Mouse (Mus musculus) liver, embryonic 14.5 days (tissue): ENCODE data around the gene Il6st. TPM values are rescaled to one million over a fixed set of nuclear protein-coding genes. Genes with fewer than 3 reads are reported as not detected.

Source experiments
- ATAC-seq: fragments of 200-750 bp; cut with Nextera tagmentation; 2 replicates; pipeline ENCODE4 v1.8.0; 2017; ENCODE audit warnings: moderate number of reproducible peaks, mild to moderate bottlenecking, moderate library complexity; ENCODE audit not compliant: insufficient read depth
- DNase-seq, 3 experiments: peaks; one replicate each; pipeline ENCODE4 v3.0.0-alpha.2; 2012 to 2013; ENCODE audit warnings: low read depth in 3 of 3, low spot score in 3 of 3
- H3K27ac ChIP-seq: fragments of 300-500 bp; sonication (generic); 2 replicates; pipeline ENCODE4 v1.5.1; 2014; ENCODE audit warnings: moderate library complexity, mild to moderate bottlenecking, control low read depth, inconsistent platforms
- H3K27me3 ChIP-seq: fragments of 300-500 bp; sonication (generic); 2 replicates; pipeline ENCODE4 v1.6.1; 2014; ENCODE audit warnings: mild to moderate bottlenecking, low read length, moderate library complexity; ENCODE audit not compliant: control insufficient read depth, insufficient read depth
- H3K36me3 ChIP-seq: fragments of 300-500 bp; sonication (generic); replicated peaks from 2 replicates; pipeline ENCODE4 v1.6.1; 2014; ENCODE audit warnings: low read depth; ENCODE audit not compliant: control insufficient read depth, insufficient read depth
- H3K4me1 ChIP-seq, 2 experiments: fragments of 200-500 bp in 1 of 2; fragments of 300-500 bp in 1 of 2; sonication (generic) in 1 of 2; replicated peaks; 2 replicates each; pipeline ENCODE4 v1.6.1; 2012 to 2014; ENCODE audit warnings: antibody characterized with exemption in 1 of 2, inconsistent platforms in 1 of 2, low read length in 1 of 2; ENCODE audit not compliant: control insufficient read depth in 2 of 2, insufficient read depth in 2 of 2
- H3K4me2 ChIP-seq: fragments of 300-500 bp; sonication (generic); 2 replicates; pipeline ENCODE4 v1.6.1; 2014; ENCODE audit warnings: low read depth, mild to moderate bottlenecking, control low read depth, moderate library complexity
- H3K4me3 ChIP-seq, 2 experiments: fragments of 200-500 bp in 1 of 2; fragments of 300-500 bp in 1 of 2; sonication (generic) in 1 of 2; 2 replicates each; pipeline ENCODE4 v1.5.1; 2012 to 2014; ENCODE audit warnings: low read depth in 2 of 2, low read length in 2 of 2, mild to moderate bottlenecking in 2 of 2, control low read depth in 1 of 2, inconsistent platforms in 1 of 2, moderate library complexity in 1 of 2; ENCODE audit not compliant: insufficient read depth in 1 of 2
- H3K9ac ChIP-seq: fragments of 300-500 bp; sonication (generic); replicated peaks from 2 replicates; pipeline ENCODE4 v1.6.1; 2014; ENCODE audit warnings: mild to moderate bottlenecking, control low read depth, moderate library complexity
- H3K9me3 ChIP-seq: fragments of 300-500 bp; sonication (generic); 2 replicates; pipeline ENCODE4 v1.6.1; 2016; ENCODE audit warnings: low read length, mixed read lengths; ENCODE audit not compliant: control insufficient read depth
- CTCF ChIP-seq: IDR thresholded peaks from 2 replicates; pipeline ENCODE4 v1.5.1; 2016; ENCODE audit warnings: antibody characterized with exemption, low read depth, control low read depth
- EP300 ChIP-seq: IDR thresholded peaks from 2 replicates; pipeline ENCODE4 v1.6.1; 2016; ENCODE audit warnings: antibody characterized with exemption, low read depth
- WGBS: fragments of 180-500 bp; shearing (Covaris S2); extraction: QIAGEN DNeasy Blood & Tissue Kit; methylation state at CpG from one replicate; pipeline ENCODE4 v1.1.7; 2014; ENCODE audit not compliant: insufficient replicate concordance; 5-methylcytosine and 5-hydroxymethylcytosine counted together
- polyA plus RNA-seq, 2 experiments: library from polyadenylated mRNA; depleted of rRNA in 1 of 2; stranded (reverse) in 1 of 2; unstranded in 1 of 2; fragments of >200 nt; fragmentation: Nextera tagmentation in 1 of 2; extraction: Ambion mirVana in 1 of 2; gene quantifications; 2 replicates each; pipeline versions ENCODE4 v1.2.1 to v1.2.3; 2012 to 2014

Gene Il6st
- polyA plus RNA-seq, 2 experiments = 2.4 to 3.7 TPM

GRCm38 (mm10) chr13:112442867-112443529 lies 20.9 kb upstream of the Il6st start:
- peaks cover 0 to 5% of the 10 kb centered on the region in 2 experiments; a peak in 2 of 4 replicates for H3K4me1 ChIP-seq
- H3K9me3 ChIP-seq = no peaks in the 10 kb centered on the region
- ATAC-seq (no peak), DNase-seq (no peak)
- no peak overlapping the region for H3K4me2 ChIP-seq
- TF ChIP-seq CTCF = no peak
- no peak for TF ChIP-seq EP300
- no peaks in the 10 kb centered on the region for H3K36me3 ChIP-seq
- H3K4me3 ChIP-seq = no peak overlapping the region
- no peaks in the 10 kb centered on the region for H3K27me3 ChIP-seq
- H3K27ac ChIP-seq = no peak overlapping the region
- 42% methylated on average over 7 of the region's 7 CpGs for WGBS
- H3K9ac ChIP-seq = no peak overlapping the region

DNA sequence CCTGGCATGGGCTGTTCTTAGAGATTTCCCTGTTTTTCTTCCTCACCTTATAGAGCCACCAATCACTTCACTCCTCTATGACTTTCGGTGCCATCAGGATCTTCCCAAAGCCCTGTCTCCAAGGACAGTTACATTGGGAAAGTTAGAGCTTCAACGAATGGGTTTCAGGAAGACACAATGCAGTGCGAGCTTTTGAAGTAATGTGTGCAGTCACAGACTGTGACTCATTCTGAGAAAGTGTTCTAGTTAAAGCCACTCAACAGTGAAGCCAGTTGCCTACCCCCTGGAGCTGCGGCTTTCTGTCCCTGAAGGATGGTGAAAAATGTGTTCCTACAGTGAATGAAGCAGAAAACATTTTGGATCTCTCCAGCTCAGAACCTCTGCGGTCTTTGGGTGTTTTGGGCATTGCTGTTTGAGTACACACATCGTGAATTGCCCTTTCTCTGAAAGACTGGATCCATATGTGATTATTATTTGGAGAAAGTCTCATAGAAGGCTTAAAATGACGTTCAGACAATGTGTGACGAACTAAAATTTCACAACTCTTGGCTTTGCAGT lies 16.7 kb upstream of the Il6st start:
- Histone ChIP-seq H3K4me1 (no peaks in the 10 kb centered on the region), H3K4me2 (no peak overlapping the region), H3K27me3 (no peaks in the 10 kb centered on the region), H3K4me3 (no peak overlapping the region), H3K9ac (no peak overlapping the region), H3K9me3 (no peaks in the 10 kb centered on the region), H3K36me3 (no peaks in the 10 kb centered on the region), H3K27ac (no peak overlapping the region)
- DNase-seq = no peak
- 62% methylated on average over 8 of the region's 8 CpGs for WGBS
- no peak for ATAC-seq
- TF ChIP-seq CTCF = no peak
- TF ChIP-seq EP300 = no peak

- Histone ChIP-seq H3K9me3 (no peaks in the 10 kb centered on the region), H3K4me3 (no peak overlapping the region), H3K36me3 (no peaks in the 10 kb centered on the region), H3K27me3 (no peaks in the 10 kb centered on the region), H3K4me1 (no peaks in the 10 kb centered on the region), H3K9ac (no peak overlapping the region), H3K4me2 (no peak overlapping the region), H3K27ac (no peak overlapping the region)
- TF ChIP-seq CTCF (no peak), EP300 (no peak)
- 34% methylated on average over 3 of the region's 3 CpGs for WGBS
- ATAC-seq = no peak
- DNase-seq = no peak
Measured at GRCm38 (mm10) chr13:112450210-112450609, 13.7 kb upstream of the Il6st start.

- H3K4me3 ChIP-seq = no peak overlapping the region
- no peak for DNase-seq
- H3K9ac ChIP-seq = no peak overlapping the region
- no peaks in the 10 kb centered on the region for H3K4me1 ChIP-seq
- no peaks in the 10 kb centered on the region for H3K9me3 ChIP-seq
- H3K36me3 ChIP-seq = no peaks in the 10 kb centered on the region
- H3K4me2 ChIP-seq = no peak overlapping the region
- H3K27me3 ChIP-seq = no peaks in the 10 kb centered on the region
- no peak for ATAC-seq
- WGBS = 68% methylated on average over 6 of the region's 6 CpGs
- H3K27ac ChIP-seq = no peak overlapping the region
- no peak for TF ChIP-seq EP300
- no peak for TF ChIP-seq CTCF
Measured at GRCm38 (mm10) chr13:112457366-112457765, 6.5 kb upstream of the Il6st start.

DNA sequence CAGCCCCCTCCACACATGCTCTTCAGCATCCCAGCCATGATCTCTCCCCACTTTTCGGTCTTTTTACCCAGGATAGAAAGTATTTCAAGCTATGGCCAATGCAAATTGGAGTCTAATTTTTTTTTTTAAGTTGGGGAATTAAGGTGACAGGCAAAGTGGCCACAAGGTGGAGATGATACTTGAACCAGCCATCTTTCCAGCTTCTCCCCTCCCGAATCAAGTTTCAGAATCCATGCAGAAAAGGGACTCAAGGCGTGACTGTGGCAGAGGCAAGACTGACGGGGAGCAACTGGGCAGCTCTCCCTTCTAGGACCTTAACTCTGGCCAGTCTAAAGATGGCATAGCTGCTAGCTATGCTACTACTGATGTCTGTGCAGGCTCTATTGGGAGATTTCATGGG lies 5.9 kb upstream of the Il6st start:
- WGBS = 60% methylated on average over 4 of the region's 4 CpGs
- Histone ChIP-seq H3K4me3 (no peak overlapping the region), H3K27ac (no peak overlapping the region), H3K36me3 (no peaks in the 10 kb centered on the region), H3K9me3 (no peaks in the 10 kb centered on the region), H3K9ac (no peak overlapping the region), H3K4me2 (no peak overlapping the region), H3K4me1 (no peaks in the 10 kb centered on the region; a peak in 1 of 4 replicates), H3K27me3 (no peaks in the 10 kb centered on the region; the same call in none of the 2 replicates)
- DNase-seq (no peak), ATAC-seq (no peak)
- no peak for TF ChIP-seq EP300
